Mouse (Mus musculus): ENCODE measurements at regions not wholly inside any gene's neighbourhood (a gene's known extent, or its start where the extent isn't known, plus 50 kb on each side); places are given as distances from the start of the nearest gene placed in this dataset.
"Not testable (repeated sequence)": the region's sequence is repeated elsewhere in the genome, so short reads cannot be mapped to it uniquely, and the experiment has no call there.

DNA sequence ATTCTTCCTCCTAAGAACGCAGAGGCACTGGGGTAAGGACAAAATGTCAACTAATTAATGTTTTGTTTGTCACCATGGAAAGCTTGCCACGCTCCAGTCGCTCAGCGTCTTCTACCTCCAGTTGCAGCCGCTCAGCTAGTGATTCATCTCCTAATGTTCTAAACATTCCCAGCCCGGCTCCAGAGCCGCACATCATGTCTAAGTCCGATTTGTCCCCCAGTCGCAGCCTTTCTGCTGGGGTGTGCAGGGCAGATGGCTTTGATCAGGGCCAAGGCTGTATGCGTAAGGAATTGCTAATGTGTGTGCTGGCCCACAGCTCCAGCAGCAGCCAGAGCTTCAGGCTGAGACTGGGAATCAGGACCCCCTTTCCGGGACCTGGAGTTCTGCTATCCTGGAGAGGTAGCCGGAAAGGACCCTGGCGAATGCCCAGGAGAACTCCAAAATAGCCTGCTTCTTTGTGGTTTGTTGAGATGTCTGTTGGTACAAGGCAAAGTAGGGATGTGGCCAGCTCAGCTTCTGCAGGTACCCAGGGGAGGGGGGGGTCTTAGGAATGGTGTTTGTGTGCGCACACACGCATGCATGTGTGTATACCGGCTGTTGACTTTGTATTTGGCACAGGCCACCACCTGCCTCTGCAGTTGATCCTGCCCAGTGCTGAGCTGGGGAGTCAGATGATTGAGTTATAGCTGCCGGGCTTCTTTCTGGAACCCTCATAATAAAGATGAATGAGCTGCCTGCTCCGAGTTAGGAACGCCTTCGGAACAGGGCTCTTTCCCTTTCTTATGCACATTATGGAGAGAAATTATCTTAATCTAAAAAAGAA is 143.0 kb upstream of the Kcng1 start:
- DNase-seq, result no peak

DNA sequence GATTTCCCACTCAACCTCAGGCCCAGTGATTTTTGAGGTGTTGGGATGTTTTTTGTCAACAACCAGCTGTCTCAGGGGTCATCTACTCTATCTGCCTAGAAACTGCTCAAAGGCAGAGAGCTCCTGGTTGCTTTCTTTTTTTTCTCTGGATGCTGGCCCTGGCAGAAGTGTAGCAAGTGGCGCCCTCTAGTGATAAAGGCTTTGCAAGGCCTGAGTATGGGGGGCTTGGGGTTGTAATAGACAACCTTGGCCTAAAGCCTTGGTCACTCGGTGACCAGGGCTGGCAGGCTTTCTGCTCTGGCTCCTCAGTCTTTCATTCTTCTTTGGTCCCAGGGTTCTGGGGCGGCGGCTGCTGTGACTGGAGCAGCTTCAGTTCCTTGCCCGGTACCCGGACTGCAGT is 142.0 kb upstream of the Kcng1 start:
- DNase-seq, result peak in 1 of 2 experiments; percentile 65

GRCm38 (mm10) chr2:168415140-168415539 is 133.6 kb upstream of the Kcng1 start:
- DNase-seq, result peak in 1 of 2 experiments; percentile 49

DNA sequence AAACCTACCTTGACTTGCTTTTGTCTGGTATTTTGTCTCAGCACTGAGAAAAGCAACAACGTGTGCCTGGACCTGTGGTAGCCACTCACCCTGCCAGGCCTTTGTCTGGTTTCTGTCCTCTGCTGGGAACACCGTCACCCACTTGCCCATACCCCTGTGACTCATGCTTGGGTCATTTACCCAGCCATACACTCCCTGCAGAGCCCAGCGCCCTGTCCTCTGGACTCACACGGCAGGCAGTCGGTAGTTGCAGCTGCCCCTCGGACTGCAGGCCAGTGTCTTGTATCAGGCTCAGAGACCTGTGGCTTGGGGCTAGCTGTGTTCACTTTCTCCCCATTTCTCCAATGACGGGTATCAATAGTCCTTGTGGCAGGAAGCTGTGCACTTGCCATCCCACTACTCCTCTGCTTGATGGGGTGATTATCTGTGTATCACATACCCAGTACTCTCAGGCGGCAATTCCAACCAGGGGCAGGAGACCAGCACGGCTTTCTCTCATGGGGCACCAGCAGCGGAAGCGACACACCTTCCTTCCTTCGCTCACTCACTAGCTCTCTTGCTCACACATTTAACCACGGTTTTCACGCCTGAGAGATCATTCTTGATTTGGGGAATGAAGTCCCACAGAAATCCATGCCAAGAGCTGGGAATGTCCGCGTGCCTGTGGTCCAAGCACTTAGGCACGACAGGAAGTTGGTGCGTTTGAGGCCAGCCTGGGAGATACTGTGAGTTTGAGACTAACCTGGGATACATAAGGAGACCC is 132.8 kb upstream of the Kcng1 start:
- no peak for DNase-seq

- DNase-seq, result peak in 1 of 2 experiments; percentile 49
These were observed 131.3 kb upstream of the Kcng1 start for GRCm38 (mm10) chr2:168412853-168413252.

GRCm38 (mm10) chr2:168402782-168403513 is 121.4 kb upstream of the Kcng1 start:
- DNase-seq, result no peak

DNA sequence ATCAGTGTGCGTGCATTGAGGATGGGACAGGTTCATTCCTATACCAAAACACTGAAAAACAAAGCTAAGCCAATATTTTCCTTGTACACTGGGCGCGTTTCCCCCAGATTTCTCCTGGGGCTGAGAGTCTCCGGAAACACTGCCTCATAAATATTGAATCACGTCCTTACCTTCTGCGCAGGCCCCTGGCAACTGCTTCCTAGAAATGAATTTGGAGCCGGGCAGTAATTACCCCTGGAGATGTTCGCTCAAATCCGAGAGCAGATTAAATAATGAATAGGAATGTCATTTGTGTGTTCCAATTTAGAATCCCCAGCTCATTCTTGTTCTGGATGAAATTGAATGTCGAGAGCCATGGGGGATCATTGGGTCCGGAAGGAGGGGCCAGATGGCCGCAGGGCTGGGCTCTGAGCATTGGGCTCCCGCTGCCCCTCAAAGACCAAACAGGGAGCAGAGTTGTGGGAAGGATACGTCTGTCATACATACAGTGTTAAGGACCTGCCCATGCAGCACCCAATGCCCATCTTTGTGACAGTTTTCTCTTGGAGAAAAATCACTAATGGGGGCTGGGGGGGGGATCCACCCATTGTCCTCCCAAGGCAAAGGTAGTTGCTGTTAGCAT is 117.7 kb upstream of the Kcng1 start:
- no peak for DNase-seq

DNA sequence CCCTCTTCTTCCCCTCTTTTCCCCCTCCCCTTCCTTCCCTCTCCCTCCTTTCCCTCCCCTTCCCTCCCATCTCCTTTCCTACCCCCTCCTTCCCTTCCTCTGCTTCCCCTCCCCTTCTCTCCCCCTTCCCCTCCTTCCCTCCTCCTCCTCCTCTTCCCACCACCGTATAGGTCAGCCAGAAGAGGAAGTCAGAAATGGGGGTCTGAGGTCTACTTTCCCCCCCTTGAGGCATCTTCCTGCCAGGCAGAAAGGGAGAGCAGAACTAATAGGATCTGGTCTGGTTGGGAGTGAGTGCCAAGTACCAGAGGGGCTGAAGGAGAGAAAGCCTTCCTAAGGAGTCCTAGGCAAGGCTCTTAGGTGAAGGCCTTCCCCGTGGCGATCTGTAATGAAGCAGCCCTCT is 114.8 kb upstream of the Kcng1 start:
- no peak for DNase-seq

GRCm38 (mm10) chr2:168393341-168393740 is 111.8 kb upstream of the Kcng1 start:
- no peak for DNase-seq

- not testable (repeated sequence) for DNase-seq
These were observed 110.6 kb upstream of the Kcng1 start for GRCm38 (mm10) chr2:168392171-168392570.

DNA sequence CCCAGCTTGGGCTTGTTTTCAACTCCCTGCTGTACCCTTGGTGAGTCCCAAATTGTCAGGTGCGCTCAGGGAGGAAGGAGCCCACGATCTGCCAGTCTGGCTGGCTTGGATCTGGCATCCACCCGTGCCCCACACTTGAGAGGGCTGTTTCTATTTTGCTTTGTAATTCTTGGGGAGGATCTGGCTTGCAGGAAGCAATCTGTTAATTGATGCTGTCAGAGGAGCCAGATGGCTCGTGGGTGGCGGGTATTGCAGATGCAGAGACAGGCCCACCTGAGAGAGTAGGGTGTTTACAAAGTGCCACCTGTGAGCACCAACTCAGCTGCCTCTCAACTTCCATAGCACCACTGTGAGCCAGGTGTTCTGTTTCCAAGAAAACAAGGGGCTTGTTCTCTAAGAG is 99.1 kb upstream of the Kcng1 start:
- peak; percentile 30 to 45 for DNase-seq

DNA sequence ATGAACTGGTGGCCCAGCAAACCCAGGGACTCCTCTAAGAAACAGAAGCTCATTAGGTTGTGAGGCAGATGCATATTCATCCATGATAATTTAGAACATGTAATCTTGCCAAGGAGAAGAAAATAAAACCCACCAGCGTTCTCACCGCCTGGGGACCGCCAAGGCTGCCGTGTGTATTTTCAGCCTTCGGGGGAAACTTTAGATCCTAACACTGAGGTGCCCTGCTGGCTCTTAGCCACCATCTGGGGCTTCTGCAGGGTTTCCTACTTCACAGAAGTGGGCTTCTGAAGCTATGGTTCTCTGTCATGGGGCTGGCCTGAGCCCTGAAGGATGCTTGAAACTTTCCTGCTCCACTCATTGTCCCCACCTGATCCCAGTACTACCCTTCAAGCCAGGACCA is 90.8 kb upstream of the Kcng1 start:
- no peak for DNase-seq

- DNase-seq, result no peak
These were observed 89.7 kb upstream of the Kcng1 start for GRCm38 (mm10) chr2:168371245-168371644.

DNA sequence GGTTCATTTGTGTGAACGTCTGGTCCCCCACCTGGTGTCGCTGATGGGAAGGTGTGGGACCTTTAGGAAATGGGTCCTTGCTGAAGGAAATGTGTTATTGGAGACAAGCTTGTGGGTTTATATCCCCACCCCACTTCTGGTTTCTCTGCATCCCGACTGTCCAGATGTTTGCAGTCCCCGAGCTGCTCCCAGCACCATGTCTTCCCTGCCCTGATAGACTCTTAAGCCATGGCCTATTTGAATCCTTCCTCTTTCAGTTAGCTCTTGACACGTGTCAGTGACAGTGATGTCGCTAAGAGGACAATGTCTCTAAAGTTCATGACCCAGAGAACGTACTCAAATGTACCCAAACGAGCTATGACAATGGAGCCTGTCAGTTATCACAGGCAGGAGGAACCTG is 77.7 kb upstream of the Kcng1 start:
- no peak for DNase-seq

DNA sequence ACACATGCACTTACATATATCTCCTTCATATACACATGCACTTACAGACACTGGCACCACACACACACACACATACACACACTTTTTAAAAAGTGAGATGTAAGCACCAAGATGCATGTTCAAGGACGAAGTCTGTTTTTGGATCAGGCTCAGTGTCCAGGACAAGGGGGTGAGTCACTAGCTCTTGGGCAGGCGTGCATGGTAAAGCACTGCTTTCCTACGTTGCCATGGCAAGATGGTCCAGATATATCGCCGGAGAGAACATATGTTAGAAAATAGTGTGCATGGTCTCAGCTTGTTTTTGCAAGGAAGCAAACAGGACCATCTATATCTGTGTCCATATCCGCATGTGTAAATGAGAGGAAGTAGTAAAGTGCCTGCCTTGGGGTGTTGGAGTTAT is 77.0 kb upstream of the Kcng1 start:
- DNase-seq, result no peak

DNA sequence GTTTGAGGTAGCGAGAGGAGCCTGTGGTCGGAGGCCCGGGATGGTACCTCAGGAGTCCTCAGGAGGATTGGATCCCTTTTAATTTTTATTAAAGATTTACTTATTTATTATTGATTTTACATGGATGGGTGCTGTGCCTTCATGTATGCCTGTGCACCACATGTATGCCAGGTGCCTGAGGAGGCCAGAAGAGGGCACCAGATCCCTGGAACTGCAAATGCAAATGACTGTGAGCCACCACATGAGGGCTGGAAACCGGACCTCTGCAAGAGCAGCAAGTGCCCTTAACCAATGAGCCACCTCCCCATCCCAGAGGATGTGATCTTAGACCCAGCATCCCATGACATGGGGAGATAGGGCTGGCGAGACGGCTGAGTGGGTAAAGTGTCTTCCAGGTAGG is 76.3 kb upstream of the Kcng1 start:
- no peak for DNase-seq

DNA sequence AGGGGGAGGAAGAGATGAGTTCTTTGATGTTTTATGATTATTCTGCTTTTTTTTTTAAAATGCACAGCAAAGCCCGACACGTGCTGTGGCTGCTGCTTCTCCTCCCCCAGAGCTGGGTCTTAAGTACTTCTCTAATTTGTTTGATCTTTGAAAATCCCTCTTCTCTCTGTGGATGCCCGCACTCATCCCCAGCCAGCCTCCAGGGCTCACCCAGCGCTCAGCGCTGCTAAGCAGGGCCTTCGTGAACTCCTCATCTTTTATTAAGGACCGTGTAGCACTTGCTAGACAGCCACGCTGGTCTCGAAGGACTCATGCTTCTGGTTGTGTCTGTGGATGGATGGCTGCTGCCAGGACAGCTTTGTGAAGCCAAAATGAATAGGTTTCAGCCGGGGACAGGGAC is 72.9 kb upstream of the Kcng1 start:
- no peak for DNase-seq

DNA sequence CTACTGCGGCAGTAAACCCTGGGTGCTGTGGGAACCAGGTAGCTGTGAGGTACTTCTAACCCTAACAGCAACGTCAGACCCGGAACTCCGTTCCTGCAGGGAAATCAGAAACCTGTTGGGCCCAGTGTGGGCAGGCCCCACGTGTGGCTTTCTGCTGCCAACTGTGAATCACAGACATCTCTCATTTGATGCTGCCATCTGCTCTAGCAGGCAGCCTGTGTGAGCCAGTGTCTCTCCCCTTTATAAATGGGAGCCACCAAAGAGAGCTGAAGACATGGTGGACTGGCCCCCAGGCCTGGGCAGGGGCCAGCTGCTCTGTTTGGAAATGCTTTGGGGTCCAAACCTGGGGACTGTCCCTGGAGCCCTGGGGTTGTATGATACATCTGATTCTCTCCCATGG is 71.1 kb upstream of the Kcng1 start:
- DNase-seq, result peak; percentile 65 to 72

- no peak for DNase-seq
These were observed 70.7 kb upstream of the Kcng1 start for GRCm38 (mm10) chr2:168352194-168352593.

- no peak for DNase-seq
These were observed 63.8 kb upstream of the Kcng1 start for GRCm38 (mm10) chr2:168345384-168345783.

- peak; percentile 34 to 38 for DNase-seq
These were observed 62.2 kb upstream of the Kcng1 start for GRCm38 (mm10) chr2:168343705-168344104.

DNA sequence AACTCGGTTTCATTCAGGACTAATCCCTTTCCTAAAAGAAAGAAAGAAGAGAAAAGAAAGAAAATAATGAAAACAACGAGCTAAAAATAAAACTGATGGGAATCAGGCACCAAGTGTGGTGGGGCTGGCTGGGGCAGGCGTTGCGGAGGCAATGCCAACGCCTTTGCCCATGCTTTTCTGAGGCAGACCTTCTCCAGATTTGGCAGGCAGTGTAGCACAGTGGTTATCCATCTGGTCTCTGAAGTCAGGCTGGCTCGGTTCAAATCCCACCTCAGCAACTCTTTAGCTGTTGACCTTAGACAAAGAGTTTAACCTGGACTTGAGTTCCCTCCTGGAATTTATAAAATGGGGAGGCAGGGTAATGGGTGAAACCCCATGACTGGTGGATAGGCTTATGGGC is 57.3 kb upstream of the Kcng1 start:
- peak in 1 of 2 experiments; percentile 25 for DNase-seq

GRCm38 (mm10) chr2:168338382-168338781 is 56.8 kb upstream of the Kcng1 start:
- peak; percentile 43 to 57 for DNase-seq

Measured in cerebellum, postnatal 14 days (tissue).